ENCODE assay signal across 8 mouse cellular contexts in the genomic region with DNA sequence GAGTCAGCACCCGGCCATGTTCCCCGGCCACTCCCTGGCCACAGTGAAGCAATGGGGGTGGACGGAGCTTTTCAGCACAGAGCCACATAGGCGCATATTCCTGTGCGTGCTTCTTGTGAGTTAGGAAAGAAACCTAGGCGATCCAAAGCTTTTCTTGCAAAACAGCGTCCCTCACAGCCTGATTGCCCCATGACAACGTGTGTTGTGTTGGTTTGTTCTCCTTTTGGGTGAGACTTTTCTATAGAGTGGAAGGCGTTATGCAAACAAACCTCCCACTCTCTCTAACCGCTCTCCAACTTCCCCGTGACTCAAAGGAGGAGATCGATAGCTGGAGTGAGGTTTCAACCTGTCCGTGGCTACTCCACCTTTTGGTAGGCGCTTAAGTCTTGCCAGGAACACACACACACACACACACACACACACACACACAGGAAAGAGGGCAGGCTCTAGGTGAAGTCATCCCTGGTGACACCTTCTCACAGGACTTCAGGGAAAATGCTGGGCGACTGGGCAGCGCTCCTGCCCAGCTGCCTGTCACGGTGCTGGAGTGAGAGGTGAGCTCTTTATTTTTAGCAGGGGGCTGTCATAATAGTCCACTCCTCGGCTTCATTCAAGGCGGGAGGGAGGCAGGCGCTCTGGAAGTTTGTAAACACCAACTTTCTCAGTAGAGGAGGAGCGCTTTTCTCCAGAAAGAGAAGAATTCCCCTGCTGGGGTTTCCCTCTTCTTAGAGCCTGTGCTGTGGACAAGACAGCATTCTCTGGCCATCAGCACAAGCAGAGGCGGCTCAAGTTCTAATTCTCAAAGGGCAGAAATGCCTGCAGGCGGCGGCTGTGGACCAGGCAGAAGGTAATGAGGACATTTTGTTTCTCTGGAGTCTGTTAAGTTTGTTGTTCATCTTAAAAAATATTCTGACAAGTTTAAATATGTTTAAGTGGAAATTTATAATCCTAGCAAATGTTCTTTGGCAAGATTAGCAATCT. TPM values are rescaled to one million over a fixed set of nuclear protein-coding genes. Genes with fewer than 3 reads are reported as not detected.
DNase-seq lines count a peak whose midpoint lies in the region; ATAC-seq and TF ChIP-seq lines count a peak whose summit lies in the region.

No protein-coding gene starts in this region.

- peak overlapping the region; percentile 56 for H3K9ac ChIP-seq in liver, adult 2 months (ENCODE audit: low read depth, low read length)
- H3K9ac ChIP-seq in hindbrain, embryonic 11.5 days (ENCODE audit: low read depth, low read length): no peak overlapping the region
- H3K9ac ChIP-seq in liver, embryonic 13.5 days: no peak overlapping the region

- H3K4me2 ChIP-seq in hindbrain, embryonic 11.5 days (replicated peaks; ENCODE audit: low read depth, low read length): peak overlapping the region; percentile 5; the same call in 1 of the 2 replicates
- H3K4me2 ChIP-seq in liver, embryonic 13.5 days: peak overlapping the region; percentile 41

- H3K4me3 ChIP-seq in liver, adult 2 months (ENCODE audit: insufficient read depth, low read depth, low read length): peak overlapping the region; percentile 41
- peak overlapping the region; percentile 41 for H3K4me3 ChIP-seq in embryonic facial prominence, embryonic 10.5 days
- H3K4me3 ChIP-seq in hindbrain, embryonic 11.5 days (ENCODE audit: low read depth, low read length): no peak overlapping the region
- peak overlapping the region; percentile 16 for H3K4me3 ChIP-seq in liver, embryonic 13.5 days (replicated peaks)
- H3K4me3 ChIP-seq in cerebellum, adult 2 months (replicated peaks; ENCODE audit: insufficient read depth, low read depth, low read length): no peak overlapping the region

- H3K4me1 ChIP-seq in liver, adult 2 months (ENCODE audit: control insufficient read depth, insufficient read depth, low read length): peaks cover 21% of the 10 kb centered on the region
- peaks cover 10% of the 10 kb centered on the region for H3K4me1 ChIP-seq in embryonic facial prominence, embryonic 10.5 days
- H3K4me1 ChIP-seq in hindbrain, embryonic 11.5 days (replicated peaks; ENCODE audit: control insufficient read depth, insufficient read depth, low read length): no peaks in the 10 kb centered on the region; the same call in 1 of the 2 replicates
- H3K4me1 ChIP-seq in liver, embryonic 13.5 days (replicated peaks): peaks cover 3% of the 10 kb centered on the region; the same call in 1 of the 2 replicates
- no peaks in the 10 kb centered on the region; the same call in 1 of the 2 replicates for H3K4me1 ChIP-seq in cerebellum, adult 2 months (ENCODE audit: control insufficient read depth, insufficient read depth, low read length)

- 0 out of 2 replicates have a peak, but pooled peaks have one; percentile 39 for TF ChIP-seq POLR2A in liver, adult 2 months (IDR thresholded peaks at IDR 0.05; ENCODE audit: extremely low read depth, insufficient read depth, low read length)
- TF ChIP-seq POLR2A in cerebellum, adult 2 months (IDR thresholded peaks at IDR 0.05; ENCODE audit: borderline replicate concordance, insufficient read depth, low read length): no peak

- 19% methylated on average over 24 of the region's 24 CpGs for whole genome bisulfite sequencing in liver, adult 2 months
- 32% methylated on average over 24 of the region's 24 CpGs for WGBS in embryonic facial prominence, embryonic 10.5 days
- WGBS in hindbrain, embryonic 11.5 days: 35% methylated on average over 24 of the region's 24 CpGs
- WGBS in liver, embryonic 13.5 days (ENCODE audit: insufficient replicate concordance): 39% methylated on average over 24 of the region's 24 CpGs
- WGBS in cerebellum, adult 2 months: 62% methylated on average over 24 of the region's 24 CpGs

- no peaks in the 10 kb centered on the region for H3K36me3 ChIP-seq in liver, adult 2 months (ENCODE audit: control insufficient read depth, insufficient read depth, low read length)
- H3K36me3 ChIP-seq in embryonic facial prominence, embryonic 10.5 days (replicated peaks): no peaks in the 10 kb centered on the region
- no peaks in the 10 kb centered on the region for H3K36me3 ChIP-seq in hindbrain, embryonic 11.5 days (ENCODE audit: control insufficient read depth, insufficient read depth, low read length)
- H3K36me3 ChIP-seq in liver, embryonic 13.5 days: no peaks in the 10 kb centered on the region

- no peak for TF ChIP-seq CTCF in liver, adult 2 months (IDR thresholded peaks at IDR 0.05; ENCODE audit: low read depth, low read length)
- no peak for TF ChIP-seq CTCF in cerebellum, adult 2 months (IDR thresholded peaks at IDR 0.05; ENCODE audit: borderline replicate concordance, insufficient read depth, low read depth, low read length)

- peak overlapping the region; percentile 86 for H3K27ac ChIP-seq in liver, adult 2 months (replicated peaks; ENCODE audit: insufficient read depth, low read depth, low read length)
- H3K27ac ChIP-seq in embryonic facial prominence, embryonic 10.5 days (replicated peaks): no peak overlapping the region
- H3K27ac ChIP-seq in hindbrain, embryonic 11.5 days (ENCODE audit: low read depth, low read length): no peak overlapping the region
- no peak overlapping the region for H3K27ac ChIP-seq in liver, embryonic 13.5 days
- no peak overlapping the region for H3K27ac ChIP-seq in cerebellum, adult 2 months (ENCODE audit: insufficient read depth, low read length)

- peaks cover 12% of the 10 kb centered on the region; the same call in 1 of the 2 replicates for H3K79me2 ChIP-seq in liver, adult 2 months (ENCODE audit: control insufficient read depth, insufficient read depth, low read length)

- DNase-seq in liver, adult 2 months (ENCODE audit: extremely low read depth, low read depth, low spot score): peak; percentile 94
- DNase-seq in liver: no peak
- DNase-seq in embryonic facial prominence, embryonic 10.5 days (ENCODE audit: low spot score): peak; percentile 35
- no peak for DNase-seq in hindbrain, embryonic 11.5 days (ENCODE audit: low spot score)
- no peak for DNase-seq in liver, embryonic 13.5 days
- peak; percentile 17 for DNase-seq in yolk sac, embryonic 10.5 days (ENCODE audit: low spot score)
- no peak for DNase-seq in cerebellum, adult 2 months
- no peak for DNase-seq in frontal cortex, postnatal 36 days (ENCODE audit: low spot score in 2 of 2)

- no peak for ATAC-seq in hindbrain, embryonic 11.5 days (ENCODE audit: low FRiP score)
- ATAC-seq in liver, embryonic 13.5 days (ENCODE audit: low read depth): peak; percentile 45; the same call in 1 of the 2 replicates

- H3K27me3 ChIP-seq in liver, adult 2 months (ENCODE audit: control insufficient read depth, insufficient read depth, low read length): no peaks in the 10 kb centered on the region
- H3K27me3 ChIP-seq in embryonic facial prominence, embryonic 10.5 days (replicated peaks; ENCODE audit: low read depth, poor library complexity, severe bottlenecking): no peaks in the 10 kb centered on the region
- no peaks in the 10 kb centered on the region for H3K27me3 ChIP-seq in hindbrain, embryonic 11.5 days (ENCODE audit: control insufficient read depth, insufficient read depth, low read length)
- no peaks in the 10 kb centered on the region for H3K27me3 ChIP-seq in liver, embryonic 13.5 days
- no peaks in the 10 kb centered on the region for H3K27me3 ChIP-seq in cerebellum, adult 2 months (ENCODE audit: control insufficient read depth, insufficient read depth, low read length)

- H3K9me3 ChIP-seq in embryonic facial prominence, embryonic 10.5 days: no peaks in the 10 kb centered on the region
- no peaks in the 10 kb centered on the region for H3K9me3 ChIP-seq in hindbrain, embryonic 11.5 days (ENCODE audit: control insufficient read depth, low read length)
- H3K9me3 ChIP-seq in liver, embryonic 13.5 days (replicated peaks): no peaks in the 10 kb centered on the region

RNA-seq across cellular contexts. Expression of gene Zfp622, which starts 43.5 kb away (rescaled TPM):
- 15.4 and 16.4 TPM in 2 replicates for total RNA-seq in liver, adult 2 months (2014; rRNA removed)
- 12.2 and 12.8 TPM in 2 replicates for polyA plus RNA-seq in liver, adult 2 months (2012; rRNA removed)
- polyA plus RNA-seq in embryonic facial prominence, embryonic 10.5 days (2016; fragmentation: Nextera tagmentation; extraction: Ambion mirVana): 21.4 and 26.4 TPM in 2 replicates
- 34.8 and 35.0 TPM in 2 replicates for polyA plus RNA-seq in hindbrain, embryonic 11.5 days (2014; fragmentation: Nextera tagmentation; extraction: Ambion mirVana)
- polyA plus RNA-seq in liver, embryonic 13.5 days (2015; fragmentation: Nextera tagmentation; extraction: Ambion mirVana): 15.3 and 16.0 TPM in 2 replicates
- 29.7 and 30.3 TPM in 2 replicates for polyA plus RNA-seq in cerebellum, adult 2 months (2012; rRNA removed)

Comparison
In these comparisons a context has a peak if more than half of its experiments do, and no peak if none do; other contexts are left out.
1. DNase-seq: peak in liver, adult 2 months (single experiment), embryonic facial prominence, embryonic 10.5 days (single experiment) and yolk sac, embryonic 10.5 days (single experiment); none in liver (single experiment), hindbrain, embryonic 11.5 days (single experiment), liver, embryonic 13.5 days (single experiment), cerebellum, adult 2 months (0 of 2) and frontal cortex, postnatal 36 days (0 of 2).
2. H3K4me3 ChIP-seq: peak in liver, adult 2 months (single experiment), embryonic facial prominence, embryonic 10.5 days (single experiment) and liver, embryonic 13.5 days (single experiment); none in hindbrain, embryonic 11.5 days (single experiment) and cerebellum, adult 2 months (single experiment).